Mouse (Mus musculus): Measurements from ENCODE around the gene Ctnnbl1.

- TF ChIP-seq GATA1 (IDR thresholded peaks at IDR 0.05; ENCODE audit: low read length) = no peak
- no peak for TF ChIP-seq TAL1 (IDR thresholded peaks at IDR 0.05; ENCODE audit: low read length)
Measured at GRCm38 (mm10) chr2:157809341-157809740, 72.1 kb downstream of the Ctnnbl1 start.

Measured in erythroblast, embryonic 14.5 days (primary cell).